Mouse (Mus musculus) spleen, postnatal 0 days (tissue): Measurements from ENCODE around the gene Armc3. TPM values are rescaled to one million over a fixed set of nuclear protein-coding genes. Genes with fewer than 3 reads are reported as not detected.

Experiments used
- polyA plus RNA-seq: library from polyadenylated mRNA; unstranded; fragments of >200 nt; fragmentation: Nextera tagmentation; extraction: Ambion mirVana; gene quantifications from 2 replicates; pipeline ENCODE4 v1.2.1, GENCODE M21; 2015

Gene Armc3
- polyA plus RNA-seq, result 0.82 and 1.0 TPM in 2 replicates

GRCm38 (mm10) chr2:19198452-19199365 is at the start of gene Armc3:
Gene Armc3, plus strand, starts transcription at chr2:19199302.

Other genes starting within 250 kb of the Armc3 start
- gene Pip4k2a, start 201.2 kb upstream of the Armc3 start, polyA plus RNA-seq, result 20.4 and 20.8 TPM in 2 replicates
- 0.51 and 1.0 TPM in 2 replicates for gene 4930426L09Rik, start 201.0 kb upstream of the Armc3 start, polyA plus RNA-seq
- gene Msrb2, start 172.1 kb downstream of the Armc3 start, polyA plus RNA-seq, result 11.2 and 13.3 TPM in 2 replicates
- gene Ptf1a, start 246.4 kb downstream of the Armc3 start, polyA plus RNA-seq, result 0.18 TPM in 1 of 2 replicates, not detected in the other